Mouse (Mus musculus) liver, adult 2 months (tissue): Measurements from ENCODE around the gene Dync1i1.

ENCODE experiments used
- CTCF ChIP-seq: fragments of 200-500 bp; IDR thresholded peaks from 2 replicates; pipeline ENCODE4 v1.5.1; 2011; ENCODE audit warnings: low read depth, low read length, control low read depth
- POLR2A ChIP-seq: fragments of 200-500 bp; IDR thresholded peaks from 2 replicates; pipeline ENCODE4 v1.6.1; 2011; ENCODE audit warnings: low read length, control low read depth; ENCODE audit not compliant: insufficient read depth; ENCODE audit errors: extremely low read depth

GRCm38 (mm10) chr6:5812076-5812475 is 86.6 kb downstream of the Dync1i1 start:
- TF ChIP-seq CTCF (no peak), POLR2A (no peak)
